In the genomic region with DNA sequence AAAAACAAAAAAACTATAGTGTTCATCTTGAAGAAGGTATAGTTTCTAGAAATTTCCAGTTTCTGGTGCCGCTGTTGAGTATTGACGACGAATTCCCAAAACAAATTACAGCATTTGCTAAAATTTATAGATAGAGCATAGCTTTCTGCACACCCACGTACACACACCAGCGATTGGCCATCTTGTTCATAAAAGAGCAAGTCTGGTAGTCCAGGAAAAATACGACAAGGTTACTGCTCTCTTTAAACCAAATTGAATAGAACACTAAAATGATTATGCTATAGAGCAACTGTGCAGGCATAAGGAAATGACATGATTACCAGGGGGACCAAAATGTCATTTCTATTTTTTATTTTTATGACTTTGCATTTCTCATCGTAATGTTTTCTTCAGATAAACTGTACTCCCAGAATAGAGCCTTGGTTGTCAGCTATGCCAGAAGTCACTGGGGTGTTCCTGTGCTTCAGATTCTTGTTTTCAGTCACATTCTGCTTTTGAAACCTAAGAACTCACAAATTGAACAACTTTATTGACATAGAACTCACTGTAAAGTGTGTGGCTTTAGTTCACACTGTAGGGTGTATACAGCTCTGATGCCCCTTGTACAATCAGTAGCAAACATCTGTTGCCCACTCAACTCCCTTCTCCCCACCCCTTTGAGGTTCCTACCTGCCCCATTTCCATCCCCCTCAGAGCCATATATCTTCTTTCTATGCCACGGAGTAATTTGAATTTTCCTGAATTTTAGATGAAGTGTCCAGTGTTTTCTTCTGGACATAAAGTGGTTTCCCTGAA, we compare ENCODE assay signal across 9 mouse cellular contexts. TPM values are rescaled to one million over a fixed set of nuclear protein-coding genes. Genes with fewer than 3 reads are reported as not detected.
DNase-seq lines count a peak whose midpoint lies in the region; ATAC-seq and TF ChIP-seq lines count a peak whose summit lies in the region.
"Had no signal": no experiment of that assay in that cellular context is flagged by ENCODE, and none has a peak within 500 bp of the region (broad histone marks: within the 10 kb centered on the region; RNA-seq: fewer than 3 reads in every experiment).

No protein-coding gene starts in this region.

- no peak for DNase-seq in hindbrain, embryonic 10.5 days (ENCODE audit: low spot score)
- peak; percentile 77 for DNase-seq in MEL (ENCODE audit: low read depth, low spot score)
- DNase-seq in T-cell, adult 2 months (ENCODE audit: low spot score), result no peak
- DNase-seq in embryo, embryonic 10 days (ENCODE audit: low spot score), result no peak
- DNase-seq in adrenal gland, postnatal 4 days (ENCODE audit: low spot score in 2 of 2), result no peak

- 83% methylated on average over 8 of the region's 8 CpGs for WGBS in hindbrain, embryonic 10.5 days
- WGBS in hindbrain, embryonic 12.5 days, result 80% methylated on average over 8 of the region's 8 CpGs
- WGBS in liver, embryonic 16.5 days (ENCODE audit: insufficient replicate concordance), result 33% methylated on average over 8 of the region's 8 CpGs

- no peaks in the 10 kb centered on the region for H3K36me3 ChIP-seq in hindbrain, embryonic 10.5 days
- no peaks in the 10 kb centered on the region for H3K36me3 ChIP-seq in hindbrain, embryonic 12.5 days
- peaks cover 0 to 47% of the 10 kb centered on the region in 2 experiments; a peak in 2 of 4 replicates for H3K36me3 ChIP-seq in MEL (ENCODE audit: control insufficient read depth in 1 of 2, insufficient read depth in 2 of 2, low read length in 2 of 2)
- H3K36me3 ChIP-seq in erythroblast, embryonic 14.5 days (ENCODE audit: control insufficient read depth), result peaks cover 14% of the 10 kb centered on the region
- no peaks in the 10 kb centered on the region for H3K36me3 ChIP-seq in liver, embryonic 16.5 days (ENCODE audit: control insufficient read depth, insufficient read depth)

- peaks cover 37% of the 10 kb centered on the region for H3K79me2 ChIP-seq in MEL (ENCODE audit: control insufficient read depth, insufficient read depth, low read length, poor library complexity)

- TF ChIP-seq RAD21 in MEL (IDR thresholded peaks at IDR 0.05; ENCODE audit: low read depth, low read length), result no peak

- TF ChIP-seq POLR2A in MEL (IDR thresholded peaks at IDR 0.05; ENCODE audit: control insufficient read depth in 1 of 2, insufficient read depth in 1 of 2, low read depth in 1 of 2, low read length in 2 of 2, poor library complexity in 1 of 2), result no peak

- H3K27me3 ChIP-seq in hindbrain, embryonic 10.5 days (ENCODE audit: insufficient read depth, poor library complexity, severe bottlenecking), result no peaks in the 10 kb centered on the region
- no peaks in the 10 kb centered on the region for H3K27me3 ChIP-seq in hindbrain, embryonic 12.5 days
- no peaks in the 10 kb centered on the region for H3K27me3 ChIP-seq in MEL (ENCODE audit: control insufficient read depth in 1 of 2, insufficient read depth in 2 of 2, low read length in 2 of 2)
- H3K27me3 ChIP-seq in erythroblast, embryonic 14.5 days (ENCODE audit: control insufficient read depth), result no peaks in the 10 kb centered on the region
- H3K27me3 ChIP-seq in liver, embryonic 16.5 days (ENCODE audit: control insufficient read depth, insufficient read depth, low read depth, low read length), result no peaks in the 10 kb centered on the region
- H3K27me3 ChIP-seq: Patski had no signal

- no peak overlapping the region for H3K9ac ChIP-seq in hindbrain, embryonic 12.5 days
- H3K9ac ChIP-seq in MEL (ENCODE audit: control insufficient read depth, low read depth, low read length, poor library complexity, severe bottlenecking), result peak overlapping the region; percentile 58
- peak overlapping the region; percentile 64 for H3K9ac ChIP-seq in liver, embryonic 16.5 days (ENCODE audit: low read depth, low read length)

- H3K4me1 ChIP-seq in hindbrain, embryonic 10.5 days (replicated peaks), result peaks cover 18% of the 10 kb centered on the region
- peaks cover 8% of the 10 kb centered on the region for H3K4me1 ChIP-seq in hindbrain, embryonic 12.5 days
- H3K4me1 ChIP-seq in MEL (ENCODE audit: control insufficient read depth in 1 of 2, insufficient read depth in 2 of 2, low read length in 2 of 2), result peaks cover 17 to 33% of the 10 kb centered on the region in 2 experiments
- peaks cover 73% of the 10 kb centered on the region for H3K4me1 ChIP-seq in erythroblast, embryonic 14.5 days (ENCODE audit: control insufficient read depth)
- H3K4me1 ChIP-seq in liver, embryonic 16.5 days (ENCODE audit: control insufficient read depth, low read depth, low read length), result peaks cover 53% of the 10 kb centered on the region

- no peaks in the 10 kb centered on the region for H3K9me3 ChIP-seq in hindbrain, embryonic 10.5 days
- no peaks in the 10 kb centered on the region for H3K9me3 ChIP-seq in hindbrain, embryonic 12.5 days (replicated peaks)
- H3K9me3 ChIP-seq in MEL (replicated peaks; ENCODE audit: insufficient read depth, low read length), result no peaks in the 10 kb centered on the region
- no peaks in the 10 kb centered on the region for H3K9me3 ChIP-seq in erythroblast, embryonic 14.5 days (ENCODE audit: control insufficient read depth, low read length)
- no peaks in the 10 kb centered on the region for H3K9me3 ChIP-seq in liver, embryonic 16.5 days (replicated peaks; ENCODE audit: control insufficient read depth, low read length)

- peak overlapping the region; percentile 93; the same call in 1 of the 2 replicates for H3K4me3 ChIP-seq in hindbrain, embryonic 10.5 days
- H3K4me3 ChIP-seq in hindbrain, embryonic 12.5 days, result no peak overlapping the region
- H3K4me3 ChIP-seq in MEL (ENCODE audit: control insufficient read depth in 1 of 2, insufficient read depth in 1 of 2, low read depth in 2 of 2, low read length in 2 of 2), result peak overlapping the region; percentile 51 to 87
- H3K4me3 ChIP-seq in erythroblast, embryonic 14.5 days (replicated peaks), result peak overlapping the region; percentile 99
- peak overlapping the region; percentile 96 for H3K4me3 ChIP-seq in liver, embryonic 16.5 days (ENCODE audit: low read depth, low read length)

- TF ChIP-seq CTCF in MEL (IDR thresholded peaks at IDR 0.05 in 2 of 3, conservative IDR thresholded peaks at IDR 0.05 in 1 of 3; ENCODE audit: control insufficient read depth in 1 of 3, insufficient read depth in 1 of 3, low read depth in 2 of 3, low read length in 3 of 3, poor library complexity in 1 of 3, severe bottlenecking in 1 of 3), result no peak

- no peak for ATAC-seq in hindbrain, embryonic 12.5 days (ENCODE audit: low FRiP score)
- ATAC-seq in liver, embryonic 16.5 days (ENCODE audit: low read depth), result peak; percentile 64

- peak overlapping the region; percentile 100; the same call in 1 of the 2 replicates for H3K27ac ChIP-seq in hindbrain, embryonic 10.5 days
- H3K27ac ChIP-seq in hindbrain, embryonic 12.5 days, result no peak overlapping the region
- H3K27ac ChIP-seq in MEL (ENCODE audit: control insufficient read depth, low read depth, low read length), result peak overlapping the region; percentile 90
- peak overlapping the region; percentile 100 for H3K27ac ChIP-seq in liver, embryonic 16.5 days (ENCODE audit: low read length)

- TF ChIP-seq EP300 in MEL (IDR thresholded peaks at IDR 0.05; ENCODE audit: low read depth in 1 of 2, low read length in 2 of 2), result 0 out of 4 replicates have a peak, but pooled peaks of 1 of the 2 experiments have one; percentile 33

- no peak overlapping the region for H3K4me2 ChIP-seq in hindbrain, embryonic 12.5 days (replicated peaks)
- H3K4me2 ChIP-seq in liver, embryonic 16.5 days (ENCODE audit: low read depth, low read length), result peak overlapping the region; percentile 63

TF ChIP-seq in MEL, 35 proteins besides CTCF, POLR2A, EP300 and RAD21 (continues in another document):
- TF ChIP-seq CHD2 (IDR thresholded peaks at IDR 0.05; ENCODE audit: low read length) (no peak), GABPA (IDR thresholded peaks at IDR 0.05; ENCODE audit: low read depth, low read length) (no peak), NELFE (IDR thresholded peaks at IDR 0.05; ENCODE audit: low read depth, low read length) (no peak; the same call in 1 of the 2 replicates), MYC (IDR thresholded peaks at IDR 0.05; ENCODE audit: low read depth, low read length) (no peak), ZKSCAN1 (IDR thresholded peaks at IDR 0.05; ENCODE audit: low read depth, low read length) (no peak), USF2 (IDR thresholded peaks at IDR 0.05; ENCODE audit: borderline replicate concordance in 1 of 2, insufficient read depth in 1 of 2, low read depth in 1 of 2, low read length in 2 of 2) (no peak), USF1 (IDR thresholded peaks at IDR 0.05; ENCODE audit: low read depth, low read length) (no peak), HCFC1 (IDR thresholded peaks at IDR 0.05; ENCODE audit: low read depth, low read length) (no peak), KAT2A (conservative IDR thresholded peaks at IDR 0.05; ENCODE audit: low read depth, low read length) (no peak), ELF1 (IDR thresholded peaks at IDR 0.05; ENCODE audit: low read depth, low read length) (no peak), MAFK (IDR thresholded peaks at IDR 0.05; ENCODE audit: borderline replicate concordance, low read depth, low read length) (no peak), BHLHE40 (IDR thresholded peaks at IDR 0.05; ENCODE audit: borderline replicate concordance, low read depth, low read length) (no peak), ZNF384 (IDR thresholded peaks at IDR 0.05; ENCODE audit: low read depth, low read length) (no peak), MEF2A (IDR thresholded peaks at IDR 0.05; ENCODE audit: extremely low read depth, insufficient replicate concordance, low read depth, low read length, poor library complexity, severe bottlenecking) (no peak), UBTF (IDR thresholded peaks at IDR 0.05; ENCODE audit: borderline replicate concordance, insufficient read depth, low read depth, low read length) (no peak), MXI1 (IDR thresholded peaks at IDR 0.05; ENCODE audit: low read depth, low read length) (peak; percentile 37), ZC3H11A (IDR thresholded peaks at IDR 0.05; ENCODE audit: low read depth, low read length) (no peak), TAL1 (IDR thresholded peaks at IDR 0.05; ENCODE audit: low read length) (peak; percentile 84), MAZ (IDR thresholded peaks at IDR 0.05; ENCODE audit: low read depth, low read length) (no peak), RCOR1 (IDR thresholded peaks at IDR 0.05; ENCODE audit: low read depth, low read length) (no peak; the same call in 1 of the 2 replicates)

RNA-seq across cellular contexts. Expression of gene Tlk1, which starts 1.1 kb away (rescaled TPM):
- 19.1 and 27.5 TPM in 2 replicates for polyA plus RNA-seq in hindbrain, embryonic 10.5 days (2016; fragmentation: Nextera tagmentation; extraction: Ambion mirVana)
- 41.1 and 42.0 TPM in 2 replicates for polyA plus RNA-seq in hindbrain, embryonic 12.5 days (2016; fragmentation: Nextera tagmentation; extraction: Ambion mirVana)
- 20.5 and 23.6 TPM in 2 replicates for total RNA-seq in MEL (2012; rRNA removed)
- 10 to 100 TPM; 56.6 to 57.0 TPM for polyA plus RNA-seq in MEL (2012; ENCODE audit: insufficient read depth in 1 of 2, insufficient read length in 2 of 2, low read depth in 1 of 2, low replicate concordance in 2 of 2, missing spikeins in 1 of 2)
- 3.3 and 4.5 TPM in 2 replicates for polyA plus RNA-seq in erythroblast, embryonic 14.5 days (2012)
- 16.5 and 17.9 TPM in 2 replicates for polyA plus RNA-seq in liver, embryonic 16.5 days (2015; fragmentation: Nextera tagmentation; extraction: Ambion mirVana)
- 10 to 100 TPM; 77.1 to 85.2 TPM for total RNA-seq in adrenal gland, postnatal 4 days (2021)
